Mouse (Mus musculus) liver, embryonic 14.5 days (tissue): ENCODE results near the gene Tha1.

Experiments used
- CTCF ChIP-seq: IDR thresholded peaks from 2 replicates; pipeline ENCODE4 v1.5.1; 2016; ENCODE audit warnings: antibody characterized with exemption, low read depth, control low read depth
- EP300 ChIP-seq: IDR thresholded peaks from 2 replicates; pipeline ENCODE4 v1.6.1; 2016; ENCODE audit warnings: antibody characterized with exemption, low read depth

GRCm38 (mm10) chr11:117836306-117836705 is 37.0 kb downstream of the Tha1 start:
- TF ChIP-seq CTCF (no peak), EP300 (no peak)
